Comparison of ENCODE assay signal across 8 mouse cellular contexts in the genomic region with DNA sequence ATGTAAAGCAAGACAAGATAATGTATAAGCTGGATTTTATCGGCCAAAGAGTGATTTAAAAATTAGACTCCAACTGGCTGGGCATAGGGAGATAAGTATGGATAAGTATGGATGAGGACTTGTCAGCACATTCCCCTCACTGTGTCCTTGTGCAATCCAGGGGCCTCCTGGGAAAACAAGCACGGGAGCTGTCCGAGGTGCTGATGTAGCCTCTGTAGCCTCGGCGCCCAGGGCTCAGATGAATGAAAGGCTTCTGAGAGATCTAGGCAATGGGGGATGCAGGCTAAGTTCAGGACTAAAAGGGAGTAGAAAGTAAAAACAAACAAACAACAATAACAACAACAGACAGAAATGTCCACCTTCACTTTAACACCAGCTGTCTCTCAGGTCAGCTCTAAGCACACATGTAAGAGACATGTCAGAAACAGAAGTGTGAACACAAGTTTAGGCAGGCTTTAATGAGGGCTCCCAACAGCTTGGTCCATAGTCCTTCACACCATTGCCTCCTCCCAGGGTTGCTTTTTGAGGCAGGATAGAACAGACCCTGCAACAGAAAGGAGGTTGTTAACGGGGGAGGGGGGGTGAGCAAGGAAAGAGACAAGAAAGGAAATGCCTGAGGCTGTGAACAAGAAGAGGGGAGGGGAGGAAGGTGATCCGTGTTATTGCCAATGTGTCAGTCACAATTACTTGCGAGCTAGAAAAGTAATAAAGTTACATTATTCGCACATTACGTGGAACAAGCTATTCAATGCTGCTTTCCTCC.
DNase-seq lines count a peak whose midpoint lies in the region; TF ChIP-seq lines count a peak whose summit lies in the region.
"Had no signal": no experiment of that assay in that cellular context is flagged by ENCODE, and none has a peak within 500 bp of the region (broad histone marks: within the 10 kb centered on the region; RNA-seq: fewer than 3 reads in every experiment).

No protein-coding gene starts in this region.

- no peak for TF ChIP-seq CTCF in lung, adult 2 months (IDR thresholded peaks at IDR 0.05; ENCODE audit: insufficient read depth, low read length)

- 45% methylated on average over 10 of the region's 10 CpGs for WGBS in lung, adult 2 months

- H3K4me3 ChIP-seq in lung, adult 2 months (replicated peaks; ENCODE audit: extremely low read depth, low read depth, low read length) = no peak overlapping the region
- H3K4me3 ChIP-seq: heart, embryonic 13.5 days had no signal

- intact Hi-C loops in heart, postnatal 14 days (cut with DNase I) = no loop called here

- no peaks in the 10 kb centered on the region for H3K4me1 ChIP-seq in lung, adult 2 months (ENCODE audit: control insufficient read depth, insufficient read depth, low read length)
- H3K4me1 ChIP-seq: heart, embryonic 13.5 days had no signal

- TF ChIP-seq POLR2A in lung, adult 2 months (IDR thresholded peaks at IDR 0.05; ENCODE audit: borderline replicate concordance, extremely low read depth, low read depth, low read length) = no peak

- peak; percentile 42 for DNase-seq in lung, postnatal 10 days
- DNase-seq in lung, adult 2 months = no peak
- DNase-seq in adrenal gland, postnatal 25 days = peak; percentile 34
- peak; percentile 34 to 64 for DNase-seq in heart, postnatal 14 days
- DNase-seq in ovary, postnatal 36 days (ENCODE audit: low spot score) = peak; percentile 52
- DNase-seq in right cerebral cortex, postnatal 36 days (ENCODE audit: low spot score in 2 of 2) = no peak
- no peak for DNase-seq in layer of hippocampus, adult 11-12 months (ENCODE audit: low spot score)

Comparison
In these comparisons a context has a peak if more than half of its experiments do, and no peak if none do; other contexts are left out.
1. DNase-seq: peak in lung, postnatal 10 days (single experiment), adrenal gland, postnatal 25 days (single experiment), heart, postnatal 14 days (2 of 2) and ovary, postnatal 36 days (single experiment); none in lung, adult 2 months (single experiment), right cerebral cortex, postnatal 36 days (0 of 2) and layer of hippocampus, adult 11-12 months (single experiment).